Mouse (Mus musculus): ENCODE measurements around the gene Serpina1d. TPM values are rescaled to one million over a fixed set of nuclear protein-coding genes. Genes with fewer than 3 reads are reported as not detected.

Serpina1d gene
- polyA plus RNA-seq, 1 experiment from 2014 or later: not detected

Other genes with a start within 250 kb of the Serpina1d start
- gene Ppp4r4, start 241.3 kb downstream of the Serpina1d start, polyA plus RNA-seq (2014; fragmentation: Nextera tagmentation; extraction: Ambion mirVana): 3.8 and 4.3 TPM in 2 replicates
- gene Serpina10, start 142.1 kb downstream of the Serpina1d start, polyA plus RNA-seq (2014; fragmentation: Nextera tagmentation; extraction: Ambion mirVana): 0.18 TPM in 1 of 2 replicates, not detected in the other
- 0.79 and 1.1 TPM in 2 replicates for gene Serpina6, start 116.4 kb downstream of the Serpina1d start, polyA plus RNA-seq (2014; fragmentation: Nextera tagmentation; extraction: Ambion mirVana)
- not detected in 2 replicates for gene Serpina16, start 97.5 kb downstream of the Serpina1d start, polyA plus RNA-seq (2014; fragmentation: Nextera tagmentation; extraction: Ambion mirVana)
- gene Serpina1f, start 78.1 kb downstream of the Serpina1d start, polyA plus RNA-seq (2014; fragmentation: Nextera tagmentation; extraction: Ambion mirVana): not detected in 2 replicates
- 0.50 and 0.67 TPM in 2 replicates for gene Serpina1b, start 56.8 kb upstream of the Serpina1d start, polyA plus RNA-seq (2014; fragmentation: Nextera tagmentation; extraction: Ambion mirVana)
- 0.21 and 0.42 TPM in 2 replicates for gene Serpina1a, start 90.0 kb upstream of the Serpina1d start, polyA plus RNA-seq (2014; fragmentation: Nextera tagmentation; extraction: Ambion mirVana)
- gene Serpina1c, start 131.3 kb upstream of the Serpina1d start, polyA plus RNA-seq (2014; fragmentation: Nextera tagmentation; extraction: Ambion mirVana): 0.28 TPM in 1 of 2 replicates, not detected in the other
- gene Serpina1e, start 185.4 kb upstream of the Serpina1d start, polyA plus RNA-seq (2014; fragmentation: Nextera tagmentation; extraction: Ambion mirVana): not detected in 2 replicates
- gene Serpina11, start 216.4 kb upstream of the Serpina1d start, polyA plus RNA-seq (2014; fragmentation: Nextera tagmentation; extraction: Ambion mirVana): not detected in 2 replicates
- gene Serpina9, start 240.2 kb upstream of the Serpina1d start, polyA plus RNA-seq (2014; fragmentation: Nextera tagmentation; extraction: Ambion mirVana): not detected in 2 replicates